Mouse (Mus musculus): ENCODE results near the gene Myo1h.

Myo1h gene

DNA sequence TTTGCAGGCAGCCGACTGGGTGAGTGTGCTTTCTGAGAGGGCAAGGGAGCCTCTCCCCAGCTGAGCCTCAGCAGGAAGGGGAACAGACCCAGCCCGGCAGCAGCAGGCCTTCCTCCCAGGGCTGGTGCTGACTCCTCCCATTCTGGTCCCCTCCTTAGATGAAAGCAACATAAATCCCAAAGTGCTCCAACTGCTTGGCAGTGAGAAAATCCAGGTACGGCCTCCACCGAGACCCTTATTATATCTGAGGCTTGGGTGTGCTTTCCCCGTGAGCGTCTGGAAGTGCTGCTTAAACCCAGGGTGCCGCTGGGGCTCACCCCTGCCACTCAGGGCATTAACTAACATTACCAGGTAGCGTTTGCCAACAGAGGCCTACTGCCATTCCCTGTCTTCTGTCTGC lies 70.6 kb downstream of the Myo1h start:
- no peak for DNase-seq (ENCODE audit: low read depth, low spot score)

DNA sequence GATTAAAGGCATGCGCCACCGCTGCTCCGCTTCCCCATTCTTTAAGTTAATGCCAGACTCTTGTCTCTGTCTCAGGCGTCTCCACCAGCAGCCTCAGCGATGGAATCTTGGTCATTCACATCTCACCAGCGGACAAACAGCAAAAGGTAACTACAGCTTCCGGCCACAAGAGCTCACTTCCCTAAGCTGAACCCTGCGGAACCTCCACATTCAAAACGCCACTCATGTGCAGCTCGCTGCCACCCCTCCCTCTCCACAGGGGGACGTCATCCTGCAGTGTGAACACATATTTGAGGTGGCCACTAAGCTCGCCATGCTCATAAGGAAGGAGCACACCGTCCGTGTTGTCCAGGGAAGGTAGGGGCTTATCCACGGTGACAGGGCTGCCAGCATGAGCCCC lies 72.0 kb downstream of the Myo1h start:
- no peak for DNase-seq (ENCODE audit: low read depth, low spot score)

- DNase-seq (ENCODE audit: low read depth, low spot score), result no peak
Observed at GRCm38 (mm10) chr5:114365043-114365752, 76.2 kb downstream of the Myo1h start.

DNA sequence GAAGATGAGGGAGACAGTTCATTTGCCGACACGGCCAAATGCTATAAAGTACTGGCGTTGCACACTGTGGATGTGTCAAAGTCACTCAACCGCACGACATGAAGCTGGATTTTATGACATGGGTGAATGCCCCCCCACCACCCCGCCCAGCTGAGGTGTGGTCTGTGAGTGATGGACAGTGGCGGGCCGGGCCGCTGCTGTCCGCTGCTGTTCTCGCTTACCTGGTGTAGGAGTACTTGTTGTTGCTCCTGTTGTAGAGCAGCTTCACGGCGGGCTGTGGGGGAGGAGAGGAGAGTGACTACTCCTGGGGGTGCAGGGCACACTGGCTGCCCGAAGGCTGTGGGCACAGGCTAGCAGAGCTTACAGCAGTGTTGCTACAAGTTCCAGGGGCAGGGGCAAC lies 79.2 kb downstream of the Myo1h start:
- no peak for DNase-seq (ENCODE audit: low read depth, low spot score)

DNA sequence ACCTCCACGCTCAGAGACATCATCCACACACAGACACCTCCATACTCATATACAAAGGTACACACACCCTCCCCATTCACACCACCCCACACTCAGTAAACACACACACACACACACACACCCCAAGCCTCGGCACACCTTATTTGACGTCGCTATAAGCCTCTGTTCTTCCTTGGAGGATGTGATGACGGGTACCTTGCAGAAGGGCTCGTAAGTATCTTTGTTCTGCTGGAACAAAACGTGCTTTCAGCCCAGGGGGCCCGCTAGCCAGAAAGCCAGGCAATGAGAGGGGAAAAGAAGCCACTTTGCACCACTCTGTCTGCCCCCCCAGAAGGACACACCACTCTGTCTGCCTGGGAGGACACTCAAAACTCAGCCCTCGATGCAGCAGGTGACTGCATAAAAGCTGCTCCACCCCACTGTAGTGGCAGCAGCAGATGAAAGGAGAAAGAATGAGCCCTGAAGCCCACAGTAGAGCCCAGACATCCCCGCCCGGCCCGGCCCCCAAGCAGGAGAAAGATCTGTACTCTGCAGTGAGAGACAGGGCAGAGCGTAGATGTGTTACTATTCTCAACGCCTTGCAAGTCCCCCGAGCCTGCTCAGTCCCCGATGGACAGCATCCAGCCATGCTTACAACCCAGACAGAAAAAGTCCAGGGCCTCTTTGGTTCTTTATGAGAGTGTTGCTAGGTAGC lies 80.0 kb downstream of the Myo1h start:
- no peak for DNase-seq (ENCODE audit: low read depth, low spot score)

DNA sequence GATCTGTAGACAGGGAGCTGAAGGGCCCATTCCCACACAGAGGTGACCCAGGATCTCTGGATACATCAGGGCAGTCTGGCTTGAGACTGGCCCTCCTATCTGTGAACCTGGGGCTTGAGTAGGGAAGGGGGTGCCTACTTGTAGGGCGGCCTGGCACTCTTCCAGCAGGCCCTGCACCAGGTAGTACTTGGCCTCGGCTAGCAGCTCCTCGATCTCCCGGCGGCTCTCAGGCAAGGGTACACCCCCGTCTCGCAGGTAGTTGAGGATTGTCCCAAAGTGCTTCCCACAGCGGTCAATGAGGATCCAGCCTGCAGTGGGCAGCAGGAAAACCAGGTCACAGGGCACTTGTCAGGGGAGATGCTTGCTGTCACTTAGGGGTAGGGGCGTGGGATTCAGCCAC lies 81.0 kb downstream of the Myo1h start:
- DNase-seq (ENCODE audit: low read depth, low spot score), result no peak

DNA sequence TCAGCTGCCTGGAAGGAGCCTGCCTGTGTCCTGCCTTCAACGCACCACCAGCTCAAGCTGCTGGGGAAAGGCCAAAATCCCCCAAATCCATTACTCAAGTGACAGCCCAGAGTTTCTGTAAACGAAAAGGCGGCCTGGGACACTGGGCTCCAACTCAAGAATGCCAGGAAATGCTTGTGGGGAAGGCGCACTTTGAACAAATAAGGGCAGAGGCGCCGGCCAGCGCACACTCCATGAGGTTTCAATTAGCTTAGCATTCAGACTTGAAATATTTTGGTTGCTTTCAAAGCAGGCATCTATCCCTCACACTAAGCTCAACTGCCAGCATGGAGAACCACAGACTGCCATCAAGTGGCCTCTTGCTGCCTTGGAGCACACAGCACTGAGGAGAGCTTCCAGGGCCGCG lies 81.4 kb downstream of the Myo1h start:
- no peak for DNase-seq (ENCODE audit: low read depth, low spot score)

GRCm38 (mm10) chr5:114371331-114371730 lies 82.4 kb downstream of the Myo1h start:
- no peak for DNase-seq (ENCODE audit: low read depth, low spot score)

GRCm38 (mm10) chr5:114371731-114372473 lies 82.9 kb downstream of the Myo1h start:
- DNase-seq (ENCODE audit: low read depth, low spot score), result no peak

DNA sequence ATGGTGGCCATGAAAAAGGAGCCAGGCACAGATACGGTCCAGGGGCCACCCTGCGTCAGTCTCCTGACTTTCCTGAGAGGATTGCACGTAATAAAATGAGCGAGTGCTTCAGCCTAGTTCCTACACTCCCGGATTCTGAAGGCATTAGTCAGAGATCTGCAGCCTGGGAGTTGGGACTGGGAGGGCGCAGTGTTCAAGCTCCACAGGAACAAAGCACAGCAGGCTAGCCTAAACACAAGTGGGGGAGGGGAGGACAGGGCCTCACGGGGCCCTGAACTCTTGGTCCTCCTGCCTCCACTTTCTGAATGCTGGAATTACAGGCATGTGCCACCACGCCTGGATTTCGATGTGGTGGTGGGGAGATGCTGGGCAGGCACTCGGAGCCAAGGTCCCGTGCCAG lies 83.6 kb downstream of the Myo1h start:
- no peak for DNase-seq (ENCODE audit: low read depth, low spot score)

- no peak for DNase-seq (ENCODE audit: low read depth, low spot score)
Observed at GRCm38 (mm10) chr5:114373174-114373573, 84.2 kb downstream of the Myo1h start.

GRCm38 (mm10) chr5:114373581-114373980 lies 84.6 kb downstream of the Myo1h start:
- DNase-seq (ENCODE audit: low read depth, low spot score), result no peak

GRCm38 (mm10) chr5:114374409-114375213 lies 85.6 kb downstream of the Myo1h start:
- DNase-seq (ENCODE audit: low read depth, low spot score), result no peak

DNA sequence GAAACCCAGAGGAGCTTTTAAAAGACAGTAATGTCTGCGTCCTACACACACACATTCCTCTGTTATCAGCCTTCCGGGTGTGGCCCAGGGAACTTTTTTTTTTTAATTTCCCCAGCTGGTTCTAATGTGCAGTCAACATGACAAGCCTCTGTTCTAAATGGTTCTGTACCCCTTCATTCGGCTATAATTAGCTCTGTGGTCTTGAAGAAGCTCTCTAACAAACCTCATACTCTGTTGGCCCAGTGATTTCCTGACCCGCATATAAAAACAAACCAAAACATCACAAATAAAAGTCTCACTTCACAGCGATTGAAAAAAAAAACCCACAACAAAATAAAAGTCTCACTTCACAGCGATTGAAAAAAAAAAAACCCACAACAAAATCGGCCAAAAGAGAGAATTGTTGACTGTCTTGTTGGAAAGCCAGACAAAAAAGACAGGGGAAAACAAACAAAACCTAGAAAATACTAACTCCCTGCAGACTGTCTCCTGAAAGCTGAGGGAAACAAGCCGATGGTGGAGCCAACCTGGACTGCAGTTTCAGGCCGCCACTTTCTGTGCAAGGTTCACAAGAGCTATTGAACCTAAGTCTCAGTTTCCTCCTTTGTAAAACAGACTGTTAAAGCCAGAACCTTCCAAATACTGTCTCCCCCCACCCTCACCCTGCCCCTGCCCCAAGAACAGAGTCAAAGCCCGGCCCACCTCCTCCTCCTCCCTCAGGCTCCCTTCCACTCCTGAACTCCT lies 89.4 kb downstream of the Myo1h start:
- no peak for DNase-seq (ENCODE audit: low read depth, low spot score)

GRCm38 (mm10) chr5:114378936-114379335 lies 90.0 kb downstream of the Myo1h start:
- DNase-seq (ENCODE audit: low read depth, low spot score), result no peak

DNA sequence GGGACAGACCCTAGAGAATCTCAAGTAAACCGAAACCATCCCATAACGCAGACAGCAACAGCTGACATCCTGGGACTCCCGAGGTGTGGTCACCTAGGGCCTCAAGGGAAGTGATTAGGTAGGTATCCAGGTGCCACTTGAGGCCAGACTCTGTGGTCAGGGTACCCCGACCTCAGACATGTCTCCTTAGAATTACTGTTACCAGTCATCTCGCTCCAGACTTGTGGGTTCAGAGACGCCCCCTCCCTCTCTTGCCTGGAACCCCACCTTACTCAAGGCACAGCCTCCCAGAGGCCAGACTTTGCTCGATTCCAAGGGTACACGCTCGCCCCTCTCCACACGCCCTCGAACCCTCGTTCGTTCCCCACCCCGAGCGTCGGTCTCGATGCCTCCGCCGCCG lies 90.8 kb downstream of the Myo1h start:
- no peak for DNase-seq (ENCODE audit: low read depth, low spot score)

GRCm38 (mm10) chr5:114380209-114381012 lies 91.4 kb downstream of the Myo1h start, which contains the start of the genes Kctd10 and Ube3b:
Gene Kctd10, minus strand, starts transcription at chr5:114380508.
Gene Ube3b, plus strand, starts transcription at chr5:114380607.
- DNase-seq (ENCODE audit: low read depth, low spot score), result peak; percentile 88

DNA sequence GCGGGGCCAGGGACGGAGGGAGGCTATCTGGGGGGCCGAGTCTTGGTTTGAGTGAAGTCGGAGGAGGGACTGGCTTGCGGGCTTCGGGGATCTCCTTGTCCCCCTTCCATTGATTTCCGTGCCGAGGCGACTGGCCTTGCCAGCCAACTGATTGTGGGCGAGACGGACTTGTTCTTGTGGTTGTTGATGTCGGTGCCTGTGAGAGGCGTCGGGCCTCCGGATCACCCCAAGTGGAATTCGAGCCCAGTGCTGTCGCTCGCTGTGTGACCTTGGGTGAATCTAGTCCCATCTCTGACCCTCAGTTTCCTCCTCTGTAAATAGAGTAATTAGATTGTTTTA lies 92.0 kb downstream of the Myo1h start:
- no peak for DNase-seq (ENCODE audit: low read depth, low spot score)

DNA sequence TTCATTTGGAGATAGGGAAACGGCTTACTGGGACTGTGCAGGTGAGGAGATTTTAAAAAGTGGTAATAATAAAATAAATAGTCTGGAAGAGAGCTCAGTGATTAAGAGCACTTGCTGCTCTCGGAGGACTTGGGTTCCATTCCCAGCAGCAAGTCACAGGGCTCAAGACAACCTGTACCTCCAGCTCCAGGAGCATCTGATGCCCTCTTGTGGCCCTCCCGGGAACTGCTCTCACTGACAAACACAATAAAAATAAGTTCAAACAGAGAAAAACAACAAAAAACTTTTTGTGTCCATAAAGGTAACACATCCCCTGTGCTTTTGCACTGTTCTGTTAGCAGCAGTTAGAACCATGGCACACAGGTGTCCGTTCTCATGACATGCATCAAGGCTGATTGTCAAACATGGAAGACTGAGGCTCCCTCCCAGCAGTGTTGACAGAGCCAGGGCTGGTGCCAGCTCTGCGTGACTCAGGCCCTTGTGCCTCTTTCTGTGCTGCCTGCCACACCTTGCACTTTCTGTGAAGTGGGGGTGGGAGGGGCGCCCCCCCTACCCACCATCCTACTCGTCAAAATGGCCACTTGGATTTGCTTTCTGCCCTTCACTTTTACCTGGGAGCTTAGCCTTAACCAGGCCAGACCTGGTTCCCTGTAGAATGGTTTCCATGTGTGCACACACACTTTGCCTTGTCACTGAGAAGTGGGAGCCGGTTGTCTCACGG lies 94.4 kb downstream of the Myo1h start:
- no peak for DNase-seq (ENCODE audit: low read depth, low spot score)

DNA sequence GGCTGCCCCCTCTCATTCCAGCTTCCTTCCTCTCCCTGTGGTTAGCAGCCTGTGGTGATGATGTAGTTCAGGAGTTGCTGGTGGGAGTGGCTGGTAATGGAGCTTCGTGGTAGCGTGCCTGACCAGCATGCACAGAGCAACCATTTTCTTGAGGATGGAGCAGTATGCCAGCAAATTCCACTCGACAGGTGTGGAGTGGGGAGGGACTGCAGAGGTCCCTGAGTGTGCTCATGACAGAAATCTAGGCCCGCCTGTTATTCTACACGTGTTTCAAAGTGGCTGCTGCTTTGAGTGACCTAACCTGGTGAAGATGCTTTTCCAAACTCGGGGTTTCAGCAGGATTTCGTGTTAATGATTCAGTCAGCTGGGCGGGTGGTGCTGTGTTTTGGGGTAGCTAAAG lies 95.5 kb downstream of the Myo1h start:
- DNase-seq (ENCODE audit: low read depth, low spot score), result no peak
